Mouse (Mus musculus) liver, postnatal 0 days (tissue): Measurements from ENCODE around the gene Olfr628.
"Not testable (repeated sequence)": the region's sequence is repeated elsewhere in the genome, so short reads cannot be mapped to it uniquely, and the experiment has no call there.

Experiments
- CTCF ChIP-seq: sonication (generic); IDR thresholded peaks from 2 replicates; pipeline ENCODE4 v1.5.1; 2016; ENCODE audit warnings: antibody characterized with exemption, low read depth
- EP300 ChIP-seq: IDR thresholded peaks from 2 replicates; pipeline ENCODE4 v1.6.1; 2016; ENCODE audit warnings: antibody characterized with exemption, low read depth, mild to moderate bottlenecking

DNA sequence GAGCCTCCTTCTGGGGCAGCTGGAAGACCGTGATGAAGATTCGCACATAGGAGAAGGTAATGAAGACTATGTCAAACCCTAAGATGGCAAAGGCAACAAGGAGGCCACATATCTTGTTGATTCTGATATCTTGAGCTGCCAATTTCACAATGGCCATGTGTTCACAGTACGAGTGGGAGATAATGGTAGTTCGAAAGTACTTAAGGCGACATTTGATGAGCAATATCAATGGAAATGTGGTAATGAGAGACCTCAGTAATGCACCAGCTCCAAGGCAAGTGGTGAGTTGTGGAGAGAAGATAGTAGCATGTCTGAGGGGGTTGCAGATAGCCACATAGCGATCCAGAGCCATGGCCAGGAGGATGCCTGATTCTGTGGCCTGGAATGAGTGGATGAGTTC is 37.5 kb downstream of the Olfr628 start:
- TF ChIP-seq CTCF, EP300: not testable (repeated sequence)
